Mouse (Mus musculus): ENCODE data around the gene Ammecr1.

The Ammecr1 gene

GRCm38 (mm10) chrX:142960434-142960833, 6.1 kb downstream of the Ammecr1 start:
- TF ChIP-seq NANOG (IDR thresholded peaks at IDR 0.05; ENCODE audit: borderline replicate concordance, low read length) (no peak), POU5F1 (IDR thresholded peaks at IDR 0.05; ENCODE audit: borderline replicate concordance, low read length) (no peak)
- Histone ChIP-seq H3K36me3 (ENCODE audit: insufficient read depth, low read length) (no peaks in the 10 kb centered on the region), H3K4me1 (replicated peaks; ENCODE audit: low read depth, low read length) (no peaks in the 10 kb centered on the region; the same call in 1 of the 2 replicates), H3K27me3 (ENCODE audit: insufficient read depth, low read length) (no peaks in the 10 kb centered on the region), H3K9me3 (ENCODE audit: low read length) (no peaks in the 10 kb centered on the region), H3K4me3 (replicated peaks; ENCODE audit: low read length) (no peak overlapping the region)

DNA sequence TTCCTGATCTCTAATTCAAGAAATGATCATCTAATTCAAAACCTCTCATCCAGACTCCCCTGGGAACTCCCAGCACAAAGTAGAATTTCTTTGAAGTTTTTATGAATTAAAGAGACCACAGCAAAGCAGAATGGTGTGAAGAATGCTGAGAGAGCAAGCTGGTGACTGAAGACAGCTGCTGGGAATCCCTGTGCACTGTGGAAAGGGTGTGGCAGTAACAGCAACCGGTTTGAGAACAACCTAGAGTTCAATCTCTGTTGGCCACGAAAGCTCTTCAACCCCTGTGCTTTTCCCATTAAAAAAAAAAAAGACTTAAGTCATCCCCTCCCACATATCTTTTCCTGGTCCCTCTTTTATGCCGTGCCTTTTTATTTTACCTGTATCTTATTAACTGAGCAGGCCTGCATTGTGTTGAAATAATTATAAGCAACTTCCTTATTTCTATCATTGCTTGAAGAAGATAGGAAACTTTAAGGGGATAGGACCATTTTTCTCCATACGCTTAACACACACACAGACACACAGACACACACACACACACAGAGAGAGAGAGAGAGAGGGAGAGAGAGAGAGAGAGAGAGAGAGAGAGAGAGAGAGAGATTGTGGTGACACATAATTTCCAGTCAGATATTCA, 6.7 kb downstream of the Ammecr1 start:
- TF ChIP-seq NANOG (IDR thresholded peaks at IDR 0.05; ENCODE audit: borderline replicate concordance, low read length), result no peak
- TF ChIP-seq POU5F1 (IDR thresholded peaks at IDR 0.05; ENCODE audit: borderline replicate concordance, low read length), result no peak
- no peak for TF ChIP-seq CTCF (conservative IDR thresholded peaks at IDR 0.05; ENCODE audit: low read length)
- H3K4me1 ChIP-seq (replicated peaks; ENCODE audit: low read depth, low read length), result no peaks in the 10 kb centered on the region; the same call in 1 of the 2 replicates
- no peak overlapping the region for H3K4me3 ChIP-seq (replicated peaks; ENCODE audit: low read length)
- no peaks in the 10 kb centered on the region for H3K9me3 ChIP-seq (ENCODE audit: low read length)
- no peaks in the 10 kb centered on the region for H3K27me3 ChIP-seq (ENCODE audit: insufficient read depth, low read length)
- H3K36me3 ChIP-seq (ENCODE audit: insufficient read depth, low read length), result no peaks in the 10 kb centered on the region

DNA sequence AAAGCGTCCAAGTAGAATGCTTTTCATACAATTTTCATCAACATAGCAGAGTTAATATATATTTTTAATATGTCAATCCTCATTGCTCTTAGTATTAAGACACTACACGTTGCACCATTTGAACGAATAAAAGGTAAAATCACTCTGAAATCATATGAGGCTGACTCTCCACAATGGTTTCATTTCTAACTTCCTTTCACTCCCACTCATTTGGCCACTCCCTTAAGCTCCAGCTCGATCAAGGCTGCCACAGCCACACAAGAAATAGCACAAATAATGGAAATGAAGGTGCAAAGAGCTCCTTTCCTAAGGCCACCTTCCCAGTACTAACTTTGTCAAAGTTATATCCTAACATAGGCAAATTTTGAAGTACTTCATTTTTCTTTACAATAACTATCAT, 38.1 kb downstream of the Ammecr1 start:
- Histone ChIP-seq H3K27me3 (ENCODE audit: insufficient read depth, low read length) (no peaks in the 10 kb centered on the region), H3K36me3 (ENCODE audit: insufficient read depth, low read length) (no peaks in the 10 kb centered on the region), H3K4me3 (replicated peaks; ENCODE audit: low read length) (no peak overlapping the region), H3K4me1 (replicated peaks; ENCODE audit: low read depth, low read length) (no peaks in the 10 kb centered on the region), H3K9me3 (ENCODE audit: low read length) (peaks cover 5% of the 10 kb centered on the region; the same call in 1 of the 2 replicates)
- TF ChIP-seq POU5F1 (IDR thresholded peaks at IDR 0.05; ENCODE audit: borderline replicate concordance, low read length), result no peak
- TF ChIP-seq CTCF (conservative IDR thresholded peaks at IDR 0.05; ENCODE audit: low read length), result no peak
- TF ChIP-seq NANOG (IDR thresholded peaks at IDR 0.05; ENCODE audit: borderline replicate concordance, low read length), result no peak

- Histone ChIP-seq H3K36me3 (ENCODE audit: insufficient read depth, low read length) (no peaks in the 10 kb centered on the region), H3K4me3 (replicated peaks; ENCODE audit: low read length) (no peak overlapping the region), H3K4me1 (replicated peaks; ENCODE audit: low read depth, low read length) (no peaks in the 10 kb centered on the region), H3K27me3 (ENCODE audit: insufficient read depth, low read length) (no peaks in the 10 kb centered on the region), H3K9me3 (ENCODE audit: low read length) (no peaks in the 10 kb centered on the region)
- TF ChIP-seq NANOG (IDR thresholded peaks at IDR 0.05; ENCODE audit: borderline replicate concordance, low read length) (no peak), CTCF (conservative IDR thresholded peaks at IDR 0.05; ENCODE audit: low read length) (no peak), POU5F1 (IDR thresholded peaks at IDR 0.05; ENCODE audit: borderline replicate concordance, low read length) (no peak)
These were observed 49.1 kb downstream of the Ammecr1 start for GRCm38 (mm10) chrX:142917394-142917793.

- Histone ChIP-seq H3K36me3 (ENCODE audit: insufficient read depth, low read length) (no peaks in the 10 kb centered on the region), H3K4me3 (replicated peaks; ENCODE audit: low read length) (no peak overlapping the region), H3K27me3 (ENCODE audit: insufficient read depth, low read length) (no peaks in the 10 kb centered on the region), H3K4me1 (replicated peaks; ENCODE audit: low read depth, low read length) (no peaks in the 10 kb centered on the region), H3K9me3 (ENCODE audit: low read length) (no peaks in the 10 kb centered on the region)
- TF ChIP-seq CTCF (conservative IDR thresholded peaks at IDR 0.05; ENCODE audit: low read length) (no peak), POU5F1 (IDR thresholded peaks at IDR 0.05; ENCODE audit: borderline replicate concordance, low read length) (no peak), NANOG (IDR thresholded peaks at IDR 0.05; ENCODE audit: borderline replicate concordance, low read length) (no peak)
These were observed 49.8 kb downstream of the Ammecr1 start for GRCm38 (mm10) chrX:142916719-142917118.

DNA sequence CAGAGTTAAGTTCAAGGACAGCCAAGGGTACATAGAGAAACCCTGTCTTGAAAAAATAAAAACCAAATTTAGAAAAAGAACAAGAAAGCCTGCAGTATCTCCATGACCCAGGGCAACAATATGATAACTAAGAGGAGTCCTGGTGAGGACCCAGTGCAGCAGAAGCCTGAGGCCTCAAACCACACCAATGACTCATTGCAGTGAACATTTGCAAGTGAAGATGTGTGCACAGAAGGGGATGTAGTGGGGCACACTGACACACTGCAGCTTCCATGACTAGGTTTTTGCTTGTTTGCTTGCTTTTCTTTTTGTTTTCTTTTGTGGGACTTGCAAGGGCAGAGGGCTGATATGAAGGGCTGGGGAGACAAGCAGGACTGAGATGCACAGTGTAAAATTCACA, 52.3 kb downstream of the Ammecr1 start:
- Histone ChIP-seq H3K27me3 (ENCODE audit: insufficient read depth, low read length) (no peaks in the 10 kb centered on the region), H3K4me3 (replicated peaks; ENCODE audit: low read length) (no peak overlapping the region), H3K4me1 (replicated peaks; ENCODE audit: low read depth, low read length) (no peaks in the 10 kb centered on the region), H3K9me3 (ENCODE audit: low read length) (no peaks in the 10 kb centered on the region), H3K36me3 (ENCODE audit: insufficient read depth, low read length) (no peaks in the 10 kb centered on the region)
- TF ChIP-seq CTCF (conservative IDR thresholded peaks at IDR 0.05; ENCODE audit: low read length) (no peak), POU5F1 (IDR thresholded peaks at IDR 0.05; ENCODE audit: borderline replicate concordance, low read length) (no peak), NANOG (IDR thresholded peaks at IDR 0.05; ENCODE audit: borderline replicate concordance, low read length) (no peak)

DNA sequence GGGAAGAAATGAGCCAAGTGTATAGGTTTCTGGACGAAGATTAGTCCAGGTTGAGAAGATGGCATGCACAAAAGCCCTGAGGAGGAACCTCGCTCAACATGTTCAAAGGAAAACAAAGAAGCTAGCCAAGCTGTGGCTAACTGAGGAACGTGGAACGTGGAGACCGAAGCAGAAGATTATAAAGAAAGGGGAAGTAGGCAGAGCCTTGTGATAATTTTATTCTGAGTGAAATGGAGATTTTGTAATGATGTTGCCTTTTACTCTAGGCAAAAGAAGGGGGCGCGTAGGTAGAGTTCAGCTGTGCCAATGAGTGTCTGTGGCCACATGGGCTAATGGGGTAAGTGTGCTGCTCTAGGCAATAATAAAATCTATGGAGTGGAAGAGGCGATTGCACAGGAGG, 62.7 kb downstream of the Ammecr1 start:
- H3K9me3 ChIP-seq (ENCODE audit: low read length), result no peaks in the 10 kb centered on the region
- H3K27me3 ChIP-seq (ENCODE audit: insufficient read depth, low read length), result no peaks in the 10 kb centered on the region
- H3K36me3 ChIP-seq (ENCODE audit: insufficient read depth, low read length), result no peaks in the 10 kb centered on the region
- no peaks in the 10 kb centered on the region for H3K4me1 ChIP-seq (replicated peaks; ENCODE audit: low read depth, low read length)
- H3K4me3 ChIP-seq (replicated peaks; ENCODE audit: low read length), result no peak overlapping the region
- no peak for TF ChIP-seq NANOG (IDR thresholded peaks at IDR 0.05; ENCODE audit: borderline replicate concordance, low read length)
- no peak for TF ChIP-seq POU5F1 (IDR thresholded peaks at IDR 0.05; ENCODE audit: borderline replicate concordance, low read length)
- TF ChIP-seq CTCF (conservative IDR thresholded peaks at IDR 0.05; ENCODE audit: low read length), result no peak

GRCm38 (mm10) chrX:142902599-142902998, 63.9 kb downstream of the Ammecr1 start:
- TF ChIP-seq POU5F1 (IDR thresholded peaks at IDR 0.05; ENCODE audit: borderline replicate concordance, low read length), result no peak
- Histone ChIP-seq H3K4me3 (replicated peaks; ENCODE audit: low read length) (no peak overlapping the region), H3K27me3 (ENCODE audit: insufficient read depth, low read length) (no peaks in the 10 kb centered on the region), H3K4me1 (replicated peaks; ENCODE audit: low read depth, low read length) (no peaks in the 10 kb centered on the region), H3K36me3 (ENCODE audit: insufficient read depth, low read length) (no peaks in the 10 kb centered on the region), H3K9me3 (ENCODE audit: low read length) (no peaks in the 10 kb centered on the region)

DNA sequence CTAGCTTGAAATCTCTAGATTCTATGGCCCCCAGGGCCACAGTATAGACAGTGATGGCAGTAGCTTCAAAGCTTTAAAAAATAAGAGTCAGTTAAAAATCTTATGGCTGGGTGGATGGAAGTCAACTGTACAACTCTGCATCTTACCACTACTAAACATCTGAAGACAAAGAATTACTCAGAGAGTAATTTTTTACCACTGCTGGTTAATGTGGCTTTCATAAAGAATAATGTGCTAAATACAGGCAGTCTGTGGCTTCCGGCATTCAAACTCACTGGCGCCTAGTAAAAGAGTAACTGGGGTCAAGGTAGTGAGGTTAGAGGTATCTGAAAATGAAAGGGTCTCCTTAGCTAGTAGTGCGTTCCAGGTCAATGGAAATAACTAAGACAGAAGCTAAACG, 64.6 kb downstream of the Ammecr1 start:
- Histone ChIP-seq H3K9me3 (ENCODE audit: low read length) (no peaks in the 10 kb centered on the region), H3K4me1 (replicated peaks; ENCODE audit: low read depth, low read length) (no peaks in the 10 kb centered on the region), H3K36me3 (ENCODE audit: insufficient read depth, low read length) (no peaks in the 10 kb centered on the region), H3K27me3 (ENCODE audit: insufficient read depth, low read length) (no peaks in the 10 kb centered on the region), H3K4me3 (replicated peaks; ENCODE audit: low read length) (no peak overlapping the region)
- no peak for TF ChIP-seq POU5F1 (IDR thresholded peaks at IDR 0.05; ENCODE audit: borderline replicate concordance, low read length)
- TF ChIP-seq CTCF (conservative IDR thresholded peaks at IDR 0.05; ENCODE audit: low read length), result no peak
- no peak for TF ChIP-seq NANOG (IDR thresholded peaks at IDR 0.05; ENCODE audit: borderline replicate concordance, low read length)

All from E14TG2a.4 (cell line).